Mouse (Mus musculus): ENCODE measurements at regions not wholly inside any gene's neighbourhood (a gene's known extent, or its start where the extent isn't known, plus 50 kb on each side); places are given as distances from the start of the nearest gene placed in this dataset.

- DNase-seq (ENCODE audit: low read depth), result no peak
These were observed 461.9 kb upstream of the BC052040 start for GRCm38 (mm10) chr2:115119429-115120205.

GRCm38 (mm10) chr2:115120206-115120503 lies 461.4 kb upstream of the BC052040 start:
- no peak for DNase-seq (ENCODE audit: low read depth)

GRCm38 (mm10) chr2:115126625-115127369 lies 454.7 kb upstream of the BC052040 start:
- DNase-seq (ENCODE audit: low read depth), result no peak

- no peak for DNase-seq (ENCODE audit: low read depth)
These were observed 449.8 kb upstream of the BC052040 start for GRCm38 (mm10) chr2:115131746-115132145.

GRCm38 (mm10) chr2:115132165-115132592 lies 449.3 kb upstream of the BC052040 start:
- DNase-seq (ENCODE audit: low read depth), result no peak

GRCm38 (mm10) chr2:115141416-115141815 lies 440.1 kb upstream of the BC052040 start:
- no peak for DNase-seq (ENCODE audit: low read depth)

GRCm38 (mm10) chr2:115172111-115172510 lies 409.4 kb upstream of the BC052040 start:
- DNase-seq (ENCODE audit: low read depth), result no peak

- no peak for DNase-seq (ENCODE audit: low read depth)
These were observed 404.4 kb upstream of the BC052040 start for GRCm38 (mm10) chr2:115177076-115177475.

- no peak for DNase-seq (ENCODE audit: low read depth)
These were observed 403.6 kb upstream of the BC052040 start for GRCm38 (mm10) chr2:115177896-115178295.

- no peak for DNase-seq (ENCODE audit: low read depth)
These were observed 370.3 kb upstream of the BC052040 start for GRCm38 (mm10) chr2:115211191-115211590.

GRCm38 (mm10) chr2:115213181-115213970 lies 368.1 kb upstream of the BC052040 start:
- DNase-seq (ENCODE audit: low read depth), result no peak

- no peak for DNase-seq (ENCODE audit: low read depth)
These were observed 367.2 kb upstream of the BC052040 start for GRCm38 (mm10) chr2:115214292-115214691.

- DNase-seq (ENCODE audit: low read depth), result no peak
These were observed 351.5 kb upstream of the BC052040 start for GRCm38 (mm10) chr2:115230041-115230440.

GRCm38 (mm10) chr2:115247673-115248072 lies 333.8 kb upstream of the BC052040 start:
- no peak for DNase-seq (ENCODE audit: low read depth)

- no peak for DNase-seq (ENCODE audit: low read depth)
These were observed 331.3 kb upstream of the BC052040 start for GRCm38 (mm10) chr2:115250019-115250807.

GRCm38 (mm10) chr2:115257391-115257790 lies 324.1 kb upstream of the BC052040 start:
- no peak for DNase-seq (ENCODE audit: low read depth)

- no peak for DNase-seq (ENCODE audit: low read depth)
These were observed 313.3 kb upstream of the BC052040 start for GRCm38 (mm10) chr2:115268247-115268646.

- DNase-seq (ENCODE audit: low read depth), result no peak
These were observed 304.1 kb upstream of the BC052040 start for GRCm38 (mm10) chr2:115277421-115277820.

GRCm38 (mm10) chr2:115293020-115293419 lies 288.5 kb upstream of the BC052040 start:
- DNase-seq (ENCODE audit: low read depth), result no peak

GRCm38 (mm10) chr2:115297463-115297862 lies 284.1 kb upstream of the BC052040 start:
- DNase-seq (ENCODE audit: low read depth), result no peak

- no peak for DNase-seq (ENCODE audit: low read depth)
These were observed 274.3 kb upstream of the BC052040 start for GRCm38 (mm10) chr2:115307248-115307647.

Measured in c-Kit-positive CD71-negative TER-119-negative erythroid progenitor cells, embryonic 14.5 days (primary cell).